In the genomic region with DNA sequence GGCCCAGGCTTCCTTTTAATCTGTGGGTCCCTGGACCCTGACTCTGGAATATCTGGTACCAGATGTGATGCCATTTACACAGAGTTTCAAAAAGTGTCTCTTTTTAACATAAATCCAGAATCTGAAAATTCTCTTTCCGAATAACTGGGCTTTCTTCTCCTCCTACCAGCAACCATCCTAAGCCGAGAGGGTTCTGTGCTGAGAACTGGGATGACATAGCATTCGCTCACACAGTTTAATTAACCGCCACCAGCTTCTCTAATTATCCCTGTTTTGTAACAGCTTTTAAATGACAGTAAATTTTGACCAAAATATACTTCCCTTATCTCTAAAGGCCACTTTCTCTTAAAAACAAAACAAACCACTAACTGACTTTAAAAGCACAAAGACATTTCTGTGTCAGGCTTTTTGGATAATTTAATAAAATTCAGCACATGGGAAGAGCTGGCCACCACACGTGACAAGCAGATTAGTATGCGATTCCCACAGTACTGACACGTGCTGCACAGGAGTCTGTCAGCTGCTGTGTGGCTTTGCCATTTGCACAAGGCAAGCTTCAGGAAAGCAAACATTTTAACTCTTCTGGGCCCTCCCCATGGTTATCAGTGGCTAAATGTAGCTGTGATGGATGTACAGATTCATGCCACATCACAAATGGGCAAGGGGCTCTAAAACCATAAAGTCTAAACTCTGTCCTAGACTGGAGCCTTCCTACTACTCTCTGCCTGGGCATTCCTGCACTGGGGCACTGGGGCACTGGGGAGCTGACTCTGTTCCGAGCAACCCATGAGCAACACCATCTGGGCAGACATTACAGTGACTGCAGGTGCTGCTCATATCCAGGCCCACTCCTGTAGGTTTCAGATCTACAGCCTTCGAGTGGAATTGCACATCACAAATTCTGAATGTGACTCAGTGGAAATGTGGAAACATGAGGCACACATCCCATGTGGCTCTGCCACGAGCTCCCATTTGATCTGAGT, we compare ENCODE assay signal across 14 mouse cellular contexts.
DNase-seq lines count a peak whose midpoint lies in the region; ATAC-seq lines count a peak whose summit lies in the region.
"Had no signal": no experiment of that assay in that cellular context is flagged by ENCODE, and none has a peak within 500 bp of the region (broad histone marks: within the 10 kb centered on the region; RNA-seq: fewer than 3 reads in every experiment).

No protein-coding gene starts in this region.

- no peak overlapping the region for H3K9ac ChIP-seq in forebrain, embryonic 14.5 days (ENCODE audit: low read length)
- H3K9ac ChIP-seq in forebrain, embryonic 12.5 days = no peak overlapping the region
- no peak overlapping the region for H3K9ac ChIP-seq in kidney, embryonic 16.5 days (replicated peaks; ENCODE audit: low read length)
- H3K9ac ChIP-seq: embryonic facial prominence, embryonic 13.5 days; liver, embryonic 13.5 days had no signal

- 64% methylated on average over 10 of the region's 10 CpGs for WGBS in forebrain, embryonic 14.5 days
- WGBS in forebrain, embryonic 12.5 days = 74% methylated on average over 10 of the region's 10 CpGs
- WGBS in kidney, embryonic 16.5 days = 76% methylated on average over 10 of the region's 10 CpGs

- no peak overlapping the region for H3K4me2 ChIP-seq in forebrain, embryonic 14.5 days (ENCODE audit: low read length)
- H3K4me2 ChIP-seq in forebrain, embryonic 12.5 days = no peak overlapping the region
- no peak overlapping the region for H3K4me2 ChIP-seq in kidney, embryonic 16.5 days (replicated peaks; ENCODE audit: low read depth, low read length)
- H3K4me2 ChIP-seq: embryonic facial prominence, embryonic 13.5 days; heart, embryonic 11.5 days; liver, embryonic 13.5 days had no signal

- H3K27ac ChIP-seq in forebrain, embryonic 14.5 days (ENCODE audit: low read depth, low read length) = no peak overlapping the region; the same call in 1 of the 2 replicates
- H3K27ac ChIP-seq in forebrain, embryonic 12.5 days = no peak overlapping the region
- H3K27ac ChIP-seq in kidney, embryonic 16.5 days (ENCODE audit: low read length) = no peak overlapping the region
- H3K27ac ChIP-seq: embryonic facial prominence, embryonic 13.5 days; liver, embryonic 13.5 days had no signal

- H3K36me3 ChIP-seq in forebrain, embryonic 14.5 days (ENCODE audit: control insufficient read depth, insufficient read depth, low read length) = no peaks in the 10 kb centered on the region
- H3K36me3 ChIP-seq in forebrain, embryonic 12.5 days (replicated peaks) = no peaks in the 10 kb centered on the region
- H3K36me3 ChIP-seq in kidney, embryonic 16.5 days (ENCODE audit: insufficient read depth, low read length) = no peaks in the 10 kb centered on the region
- H3K36me3 ChIP-seq: embryonic facial prominence, embryonic 13.5 days; liver, embryonic 13.5 days had no signal

- H3K4me3 ChIP-seq in forebrain, embryonic 14.5 days (ENCODE audit: low read depth, low read length) = no peak overlapping the region
- H3K4me3 ChIP-seq in forebrain, embryonic 12.5 days (replicated peaks) = no peak overlapping the region
- no peak overlapping the region for H3K4me3 ChIP-seq in kidney, embryonic 16.5 days (ENCODE audit: low read length)
- H3K4me3 ChIP-seq: embryonic facial prominence, embryonic 13.5 days; liver, embryonic 13.5 days had no signal

- no peaks in the 10 kb centered on the region for H3K9me3 ChIP-seq in forebrain, embryonic 14.5 days (replicated peaks; ENCODE audit: control insufficient read depth, low read length)
- H3K9me3 ChIP-seq in forebrain, embryonic 12.5 days = no peaks in the 10 kb centered on the region
- no peaks in the 10 kb centered on the region for H3K9me3 ChIP-seq in kidney, embryonic 16.5 days (ENCODE audit: low read length)
- H3K9me3 ChIP-seq: embryonic facial prominence, embryonic 13.5 days; liver, embryonic 13.5 days had no signal

- H3K27me3 ChIP-seq in forebrain, embryonic 14.5 days (replicated peaks; ENCODE audit: control insufficient read depth, insufficient read depth, low read length) = no peaks in the 10 kb centered on the region
- H3K27me3 ChIP-seq in forebrain, embryonic 12.5 days = no peaks in the 10 kb centered on the region
- peaks cover 3% of the 10 kb centered on the region; the same call in 1 of the 2 replicates for H3K27me3 ChIP-seq in kidney, embryonic 16.5 days (ENCODE audit: insufficient read depth, low read length)
- H3K27me3 ChIP-seq: embryonic facial prominence, embryonic 13.5 days; liver, embryonic 13.5 days had no signal

- peak; percentile 88 for ATAC-seq in forebrain, embryonic 14.5 days
- no peak for ATAC-seq in forebrain, embryonic 12.5 days (ENCODE audit: low FRiP score)
- ATAC-seq in kidney, embryonic 16.5 days (ENCODE audit: low FRiP score, low TSS enrichment) = no peak
- ATAC-seq: activated CD4-positive, CD25-positive, alpha-beta regulatory T cell, adult 4 months had no signal

- peak; percentile 56 for DNase-seq in forebrain, embryonic 14.5 days (ENCODE audit: low spot score)
- DNase-seq in kidney, postnatal 14 days = peak; percentile 53
- peak; percentile 62 for DNase-seq in MN1 (ENCODE audit: low spot score)
- peak; percentile 20 to 41 for DNase-seq in layer of hippocampus, postnatal 14 days (ENCODE audit: low spot score in 2 of 2)
- no peak for DNase-seq in cerebellum, adult 11-12 months
- no peak for DNase-seq in embryo, embryonic 10 days (ENCODE audit: low spot score)
- DNase-seq: cerebellum, adult 9-11 months; liver, embryonic 13.5 days; thymus, adult 2 months had no signal

- peaks cover 3% of the 10 kb centered on the region; the same call in 1 of the 2 replicates for H3K4me1 ChIP-seq in forebrain, embryonic 14.5 days (ENCODE audit: control insufficient read depth, insufficient read depth, low read length)
- H3K4me1 ChIP-seq in forebrain, embryonic 12.5 days = no peaks in the 10 kb centered on the region
- H3K4me1 ChIP-seq in kidney, embryonic 16.5 days (ENCODE audit: insufficient read depth, low read length) = peaks cover 2% of the 10 kb centered on the region; the same call in 1 of the 2 replicates
- H3K4me1 ChIP-seq: liver, embryonic 13.5 days had no signal

Comparison
In these comparisons a context has a peak if more than half of its experiments do, and no peak if none do; other contexts are left out.
1. DNase-seq: peak in forebrain, embryonic 14.5 days (single experiment), kidney, postnatal 14 days (single experiment), MN1 (single experiment) and layer of hippocampus, postnatal 14 days (2 of 2); none in cerebellum, adult 11-12 months (single experiment) and embryo, embryonic 10 days (single experiment).